Mouse (Mus musculus) liver, postnatal 0 days (tissue): ENCODE data around the gene Nepro.

ENCODE experiments used
- CTCF ChIP-seq: sonication (generic); IDR thresholded peaks from 2 replicates; pipeline ENCODE4 v1.5.1; 2016; ENCODE audit warnings: antibody characterized with exemption, low read depth
- EP300 ChIP-seq: IDR thresholded peaks from 2 replicates; pipeline ENCODE4 v1.6.1; 2016; ENCODE audit warnings: antibody characterized with exemption, low read depth, mild to moderate bottlenecking

GRCm38 (mm10) chr16:44780751-44781150, 56.6 kb downstream of the Nepro start:
- TF ChIP-seq CTCF (peak; percentile 42), EP300 (no peak)
